Mouse (Mus musculus): ENCODE measurements at regions not wholly inside any gene's neighbourhood (a gene's known extent, or its start where the extent isn't known, plus 50 kb on each side); places are given as distances from the start of the nearest gene placed in this dataset.

DNA sequence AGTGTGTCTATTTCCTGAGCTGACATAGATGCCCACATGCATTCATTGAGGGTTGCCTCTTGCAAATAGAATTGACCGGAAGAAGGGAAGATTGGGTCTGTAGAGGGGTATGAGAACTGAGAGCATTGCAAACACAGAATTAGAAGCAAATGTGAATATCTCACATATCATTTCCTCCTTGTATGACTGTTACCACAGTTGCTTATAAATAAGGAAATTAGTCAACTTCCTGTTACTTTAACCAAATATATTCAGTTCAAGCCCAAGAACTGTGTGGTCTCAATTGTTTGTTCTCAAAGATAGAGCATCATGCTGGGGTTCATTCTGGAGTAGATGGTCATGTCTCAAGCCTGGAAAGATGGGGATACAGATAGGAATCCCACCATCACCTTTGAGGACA lies 535.6 kb downstream of the Gja1 start:
- no peak overlapping the region for H3K9ac ChIP-seq (ENCODE audit: low read length)
- DNase-seq (ENCODE audit: low spot score) = no peak
- no peaks in the 10 kb centered on the region for H3K4me1 ChIP-seq (replicated peaks; ENCODE audit: control insufficient read depth, insufficient read depth)
- H3K27me3 ChIP-seq (ENCODE audit: control insufficient read depth, insufficient read depth, low read length) = no peaks in the 10 kb centered on the region
- no peak overlapping the region for H3K27ac ChIP-seq (replicated peaks)
- no peaks in the 10 kb centered on the region for H3K9me3 ChIP-seq (ENCODE audit: control insufficient read depth, low read length)
- TF ChIP-seq EP300 (optimal IDR thresholded peaks at IDR 0.05) (no peak), CTCF (IDR thresholded peaks at IDR 0.05; ENCODE audit: low read depth) (no peak)
- H3K4me2 ChIP-seq (replicated peaks; ENCODE audit: low read depth) = no peak overlapping the region
- WGBS = 82% methylated on average over 1 of the region's 1 CpGs
- H3K4me3 ChIP-seq (ENCODE audit: low read depth, low read length) = no peak overlapping the region
- no peaks in the 10 kb centered on the region for H3K36me3 ChIP-seq (ENCODE audit: control insufficient read depth, insufficient read depth, low read length)
- no peak for ATAC-seq (ENCODE audit: low FRiP score, low TSS enrichment)

DNA sequence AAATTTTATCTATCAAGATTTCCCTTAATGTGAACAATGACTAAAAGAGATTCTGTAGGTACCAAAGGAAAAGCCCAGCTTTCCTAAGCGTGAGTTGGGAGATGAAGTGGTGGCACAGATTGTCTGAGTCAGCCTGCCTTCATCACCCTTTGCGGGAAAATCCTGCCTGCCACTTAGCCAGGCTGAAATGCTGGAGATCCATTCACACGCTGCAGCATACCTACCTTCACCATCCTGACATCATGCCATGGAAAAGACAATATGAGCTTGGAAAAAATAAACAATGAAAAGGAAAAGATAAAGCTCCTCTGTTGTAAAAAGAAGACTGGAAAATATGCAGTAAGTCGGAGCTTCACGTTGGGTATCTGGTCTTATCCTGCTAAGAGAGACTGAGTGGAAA lies 537.0 kb downstream of the Gja1 start:
- H3K9ac ChIP-seq (ENCODE audit: low read length) = no peak overlapping the region
- ATAC-seq (ENCODE audit: low FRiP score, low TSS enrichment) = no peak
- no peaks in the 10 kb centered on the region for H3K27me3 ChIP-seq (ENCODE audit: control insufficient read depth, insufficient read depth, low read length)
- H3K4me1 ChIP-seq (replicated peaks; ENCODE audit: control insufficient read depth, insufficient read depth) = no peaks in the 10 kb centered on the region
- no peaks in the 10 kb centered on the region for H3K36me3 ChIP-seq (ENCODE audit: control insufficient read depth, insufficient read depth, low read length)
- H3K4me3 ChIP-seq (ENCODE audit: low read depth, low read length) = no peak overlapping the region
- no peak overlapping the region for H3K4me2 ChIP-seq (replicated peaks; ENCODE audit: low read depth)
- 70% methylated on average over 5 of the region's 5 CpGs for WGBS
- no peak for DNase-seq (ENCODE audit: low spot score)
- H3K9me3 ChIP-seq (ENCODE audit: control insufficient read depth, low read length) = no peaks in the 10 kb centered on the region
- H3K27ac ChIP-seq (replicated peaks) = no peak overlapping the region
- no peak for TF ChIP-seq CTCF (IDR thresholded peaks at IDR 0.05; ENCODE audit: low read depth)
- TF ChIP-seq EP300 (optimal IDR thresholded peaks at IDR 0.05) = no peak

DNA sequence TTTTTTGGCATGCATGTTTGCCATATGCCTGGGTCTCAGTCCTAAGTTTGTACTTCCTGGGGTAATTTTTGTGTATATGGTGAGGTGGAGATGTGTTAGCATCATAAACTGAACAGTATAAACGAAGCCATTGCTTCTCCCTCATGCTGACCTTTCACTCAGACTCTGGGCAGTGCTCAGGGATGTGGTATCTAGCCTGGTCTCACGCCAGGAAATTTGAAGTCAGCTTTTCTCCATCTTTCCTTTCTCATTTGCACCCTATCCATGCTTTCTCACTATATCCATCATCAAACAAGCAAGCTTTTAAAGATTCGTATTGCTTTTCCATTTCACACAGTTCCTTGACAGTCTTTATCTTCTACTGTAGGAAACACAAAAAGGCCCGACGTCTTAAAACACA lies 541.3 kb downstream of the Gja1 start:
- DNase-seq (ENCODE audit: low spot score) = no peak

DNA sequence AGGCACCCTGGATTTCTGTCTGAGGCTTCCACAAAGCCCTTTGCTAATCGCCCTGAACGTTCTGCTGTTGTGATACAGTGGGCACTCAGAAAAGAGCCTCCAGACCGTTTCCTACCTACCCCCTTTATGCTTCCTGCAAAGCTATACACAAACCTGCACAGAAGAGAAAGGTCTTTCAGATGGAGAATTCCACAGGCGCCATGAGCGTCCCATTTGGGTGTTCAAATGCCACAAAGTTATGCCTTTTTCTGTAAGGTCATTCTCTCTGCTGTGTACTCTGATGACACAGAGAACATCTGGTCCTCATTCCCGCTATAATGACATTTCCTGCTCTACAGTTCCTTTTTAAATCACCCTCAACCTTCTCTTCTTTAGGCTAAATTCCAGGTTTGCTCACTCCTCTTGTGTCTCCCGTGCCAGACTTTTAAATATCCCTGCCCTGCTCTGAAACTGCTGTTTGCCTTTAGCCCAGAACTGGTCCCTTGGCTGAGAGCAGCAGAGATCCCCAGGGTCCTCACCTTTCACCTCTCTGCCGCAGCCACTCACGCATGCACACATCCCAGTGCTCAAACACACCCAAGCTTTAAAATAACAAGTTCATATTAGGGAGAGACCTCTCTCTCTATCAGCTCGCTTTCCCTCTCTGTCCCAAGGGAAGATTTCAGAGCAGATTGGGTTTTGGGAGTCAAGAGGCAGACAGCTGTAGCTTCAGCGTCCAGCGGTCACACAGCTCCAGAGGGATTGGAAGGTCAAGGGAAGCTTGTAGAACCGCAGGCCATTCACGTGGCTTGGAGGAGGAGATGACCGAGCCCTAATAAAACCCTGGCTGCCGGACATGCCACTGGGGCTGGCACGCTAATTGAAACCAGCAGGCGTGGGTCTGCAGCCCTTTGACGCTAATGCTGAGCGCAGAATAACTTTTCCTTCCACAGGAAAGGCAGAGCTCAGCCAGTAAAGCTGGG lies 543.9 kb downstream of the Gja1 start:
- Histone ChIP-seq H3K36me3 (ENCODE audit: control insufficient read depth, insufficient read depth, low read length) (no peaks in the 10 kb centered on the region), H3K9ac (ENCODE audit: low read length) (0 out of 2 replicates have a peak overlapping the region, but pooled peaks have one; percentile 18), H3K4me3 (ENCODE audit: low read depth, low read length) (no peak overlapping the region), H3K27ac (replicated peaks) (no peak overlapping the region), H3K27me3 (ENCODE audit: control insufficient read depth, insufficient read depth, low read length) (no peaks in the 10 kb centered on the region), H3K4me2 (replicated peaks; ENCODE audit: low read depth) (peak overlapping the region; percentile 20; the same call in 1 of the 2 replicates), H3K4me1 (replicated peaks; ENCODE audit: control insufficient read depth, insufficient read depth) (no peaks in the 10 kb centered on the region; the same call in 1 of the 2 replicates), H3K9me3 (ENCODE audit: control insufficient read depth, low read length) (no peaks in the 10 kb centered on the region)
- DNase-seq (ENCODE audit: low spot score) (no peak), ATAC-seq (ENCODE audit: low FRiP score, low TSS enrichment) (no peak; the same call in 1 of the 2 replicates)
- no peak for TF ChIP-seq EP300 (optimal IDR thresholded peaks at IDR 0.05)
- TF ChIP-seq CTCF (IDR thresholded peaks at IDR 0.05; ENCODE audit: low read depth) = no peak
- WGBS = 42% methylated on average over 20 of the region's 20 CpGs

More for the DNA sequence above, 541.3 kb downstream of the Gja1 start:
- ATAC-seq (ENCODE audit: low FRiP score, low TSS enrichment) = no peak
- no peak for TF ChIP-seq EP300 (optimal IDR thresholded peaks at IDR 0.05)
- TF ChIP-seq CTCF (IDR thresholded peaks at IDR 0.05; ENCODE audit: low read depth) = no peak
- no peaks in the 10 kb centered on the region; the same call in 1 of the 2 replicates for H3K4me1 ChIP-seq (replicated peaks; ENCODE audit: control insufficient read depth, insufficient read depth)
- H3K36me3 ChIP-seq (ENCODE audit: control insufficient read depth, insufficient read depth, low read length) = no peaks in the 10 kb centered on the region
- no peak overlapping the region for H3K9ac ChIP-seq (ENCODE audit: low read length)
- H3K27me3 ChIP-seq (ENCODE audit: control insufficient read depth, insufficient read depth, low read length) = no peaks in the 10 kb centered on the region
- no peak overlapping the region for H3K4me2 ChIP-seq (replicated peaks; ENCODE audit: low read depth)
- no peaks in the 10 kb centered on the region for H3K9me3 ChIP-seq (ENCODE audit: control insufficient read depth, low read length)
- H3K4me3 ChIP-seq (ENCODE audit: low read depth, low read length) = no peak overlapping the region
- no peak overlapping the region for H3K27ac ChIP-seq (replicated peaks)
- 53% methylated on average over 5 of the region's 5 CpGs for WGBS

DNA sequence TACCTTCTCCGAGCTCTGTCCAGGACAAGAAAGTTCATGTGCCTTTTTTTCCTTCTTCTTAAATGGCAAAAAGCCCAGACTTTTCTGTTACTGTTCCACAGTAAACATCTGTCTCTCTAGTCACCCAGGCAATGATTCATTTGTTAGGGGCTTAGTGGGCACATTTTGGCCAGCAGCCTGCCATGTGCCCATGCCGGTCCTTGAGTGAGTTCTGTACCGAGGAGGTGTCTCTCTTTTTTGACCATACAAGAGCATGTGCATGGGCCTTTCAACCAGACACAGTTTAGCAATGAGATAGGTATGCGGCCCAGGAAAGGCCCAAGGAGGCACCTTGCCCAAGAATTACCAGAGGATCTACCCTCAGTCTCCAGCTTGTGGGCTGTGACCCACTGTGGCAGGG lies 551.0 kb upstream of the Hsf2 start:
- H3K36me3 ChIP-seq (ENCODE audit: control insufficient read depth, insufficient read depth, low read length) = no peaks in the 10 kb centered on the region
- peak overlapping the region; percentile 24; the same call in 1 of the 2 replicates for H3K27ac ChIP-seq (replicated peaks)
- no peaks in the 10 kb centered on the region for H3K9me3 ChIP-seq (ENCODE audit: control insufficient read depth, low read length)
- H3K4me1 ChIP-seq (replicated peaks; ENCODE audit: control insufficient read depth, insufficient read depth) = no peaks in the 10 kb centered on the region
- H3K27me3 ChIP-seq (ENCODE audit: control insufficient read depth, insufficient read depth, low read length) = no peaks in the 10 kb centered on the region
- H3K9ac ChIP-seq (ENCODE audit: low read length) = no peak overlapping the region
- peak; percentile 56; the same call in 1 of the 2 replicates for ATAC-seq (ENCODE audit: low FRiP score, low TSS enrichment)
- H3K4me2 ChIP-seq (replicated peaks; ENCODE audit: low read depth) = no peak overlapping the region
- no peak for DNase-seq (ENCODE audit: low spot score)
- H3K4me3 ChIP-seq (ENCODE audit: low read depth, low read length) = no peak overlapping the region
- 45% methylated on average over 4 of the region's 4 CpGs for WGBS
- TF ChIP-seq CTCF (IDR thresholded peaks at IDR 0.05; ENCODE audit: low read depth) (no peak), EP300 (optimal IDR thresholded peaks at IDR 0.05) (peak; percentile 90)

DNA sequence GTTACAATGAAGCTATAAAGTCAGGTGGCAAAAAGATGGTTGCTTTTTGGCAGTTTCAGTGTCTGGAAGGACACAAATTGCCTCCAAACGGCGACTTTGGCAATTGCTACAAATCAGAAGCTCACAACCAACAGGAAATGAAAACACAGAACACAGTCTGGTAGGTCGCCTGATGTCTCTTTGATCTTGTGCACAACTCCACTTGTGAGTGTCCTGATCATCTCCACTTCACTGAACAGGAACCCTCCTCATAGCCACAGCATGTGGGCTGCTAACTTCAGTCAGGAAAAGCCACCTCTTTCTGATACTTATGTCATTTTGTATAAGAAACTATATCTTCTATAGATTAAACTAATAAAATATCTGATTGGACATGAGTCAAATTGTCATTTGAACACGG lies 544.2 kb upstream of the Hsf2 start:
- no peak overlapping the region for H3K4me3 ChIP-seq (ENCODE audit: low read depth, low read length)
- no peaks in the 10 kb centered on the region for H3K9me3 ChIP-seq (ENCODE audit: control insufficient read depth, low read length)
- no peaks in the 10 kb centered on the region for H3K27me3 ChIP-seq (ENCODE audit: control insufficient read depth, insufficient read depth, low read length)
- no peaks in the 10 kb centered on the region for H3K36me3 ChIP-seq (ENCODE audit: control insufficient read depth, insufficient read depth, low read length)
- no peak overlapping the region for H3K9ac ChIP-seq (ENCODE audit: low read length)
- no peak overlapping the region for H3K27ac ChIP-seq (replicated peaks)
- DNase-seq (ENCODE audit: low spot score) = no peak
- no peak for ATAC-seq (ENCODE audit: low FRiP score, low TSS enrichment)
- TF ChIP-seq EP300 (optimal IDR thresholded peaks at IDR 0.05) (no peak), CTCF (IDR thresholded peaks at IDR 0.05; ENCODE audit: low read depth) (no peak)
- WGBS = 69% methylated on average over 4 of the region's 4 CpGs
- H3K4me2 ChIP-seq (replicated peaks; ENCODE audit: low read depth) = no peak overlapping the region
- H3K4me1 ChIP-seq (replicated peaks; ENCODE audit: control insufficient read depth, insufficient read depth) = no peaks in the 10 kb centered on the region
